Mouse (Mus musculus) yolk sac, embryonic 10.5 days (tissue): Measurements from ENCODE around the gene Cntn1.

Source experiments
- DNase-seq: peaks from one replicate; pipeline ENCODE4 v3.0.0-alpha.2; 2017; ENCODE audit warnings: low spot score

Cntn1 gene

GRCm38 (mm10) chr15:92050996-92051352 lies at the start of gene Cntn1:
Gene Cntn1 (plus strand): TSS chr15:92051165.
- peak; percentile 68 for DNase-seq

GRCm38 (mm10) chr15:92001431-92001830 lies 49.5 kb upstream of the Cntn1 start:
- DNase-seq = no peak

- DNase-seq = no peak
These were observed 38.5 kb upstream of the Cntn1 start for GRCm38 (mm10) chr15:92012165-92013083.

- DNase-seq = no peak
These were observed 16.9 kb upstream of the Cntn1 start for GRCm38 (mm10) chr15:92034111-92034510.

GRCm38 (mm10) chr15:92042538-92042937 lies 8.4 kb upstream of the Cntn1 start:
- no peak for DNase-seq

GRCm38 (mm10) chr15:92046042-92046441 lies 4.9 kb upstream of the Cntn1 start:
- DNase-seq = no peak

GRCm38 (mm10) chr15:92048031-92048430 lies 2.9 kb upstream of the Cntn1 start:
- no peak for DNase-seq

- no peak for DNase-seq
These were observed 2.4 kb upstream of the Cntn1 start for GRCm38 (mm10) chr15:92048531-92048930.

- no peak for DNase-seq
These were observed 578 bp downstream of the Cntn1 start for GRCm38 (mm10) chr15:92051353-92052132.

GRCm38 (mm10) chr15:92052133-92052463 lies 1.1 kb downstream of the Cntn1 start:
- no peak for DNase-seq

GRCm38 (mm10) chr15:92057553-92057952 lies 6.6 kb downstream of the Cntn1 start:
- DNase-seq = no peak

GRCm38 (mm10) chr15:92060986-92061385 lies 10.0 kb downstream of the Cntn1 start:
- no peak for DNase-seq

- DNase-seq = no peak
These were observed 28.5 kb downstream of the Cntn1 start for GRCm38 (mm10) chr15:92079416-92079815.

- no peak for DNase-seq
These were observed 34.9 kb downstream of the Cntn1 start for GRCm38 (mm10) chr15:92085876-92086275.

- DNase-seq = no peak
These were observed 36.8 kb downstream of the Cntn1 start for GRCm38 (mm10) chr15:92087691-92088286.

- DNase-seq = no peak
These were observed 39.8 kb downstream of the Cntn1 start for GRCm38 (mm10) chr15:92090787-92091186.

GRCm38 (mm10) chr15:92092041-92092440 lies 41.1 kb downstream of the Cntn1 start:
- no peak for DNase-seq

- no peak for DNase-seq
These were observed 48.6 kb downstream of the Cntn1 start for GRCm38 (mm10) chr15:92099410-92100174.

- no peak for DNase-seq
These were observed 51.0 kb downstream of the Cntn1 start for GRCm38 (mm10) chr15:92101956-92102355.

- DNase-seq = no peak
These were observed 61.5 kb downstream of the Cntn1 start for GRCm38 (mm10) chr15:92112455-92112854.

- DNase-seq = no peak
These were observed 82.0 kb downstream of the Cntn1 start for GRCm38 (mm10) chr15:92132936-92133335.

GRCm38 (mm10) chr15:92134254-92134653 lies 83.3 kb downstream of the Cntn1 start:
- no peak for DNase-seq
